Mouse (Mus musculus): ENCODE results near the gene Polq. TPM values are rescaled to one million over a fixed set of nuclear protein-coding genes. Genes with fewer than 3 reads are reported as not detected.

Gene Polq
- polyA plus RNA-seq, 1 experiment, result 0.73 TPM

- H3K4me2 ChIP-seq (ENCODE audit: low read depth), result no peak overlapping the region
- no peaks in the 10 kb centered on the region for H3K79me2 ChIP-seq (ENCODE audit: control insufficient read depth, insufficient read depth)
- H3K36me3 ChIP-seq (ENCODE audit: control insufficient read depth, insufficient read depth), result peaks cover 3% of the 10 kb centered on the region
- TF ChIP-seq TCF3 (IDR thresholded peaks at IDR 0.05; ENCODE audit: insufficient read length, low read depth) (no peak), MYOD1 (IDR thresholded peaks at IDR 0.05; ENCODE audit: control insufficient read depth in 1 of 3, insufficient read length in 2 of 3, low read depth in 2 of 3) (no peak), REST (IDR thresholded peaks at IDR 0.05; ENCODE audit: insufficient read depth, insufficient read length) (no peak), USF1 (IDR thresholded peaks at IDR 0.05; ENCODE audit: low read depth) (no peak), POLR2AphosphoS2 (IDR thresholded peaks at IDR 0.05; ENCODE audit: insufficient read length, low read depth) (no peak), MAX (IDR thresholded peaks at IDR 0.05; ENCODE audit: low read depth) (no peak), E2F4 (IDR thresholded peaks at IDR 0.05; ENCODE audit: insufficient read depth) (no peak), POLR2A (IDR thresholded peaks at IDR 0.05; ENCODE audit: insufficient read length, low read depth) (no peak), TCF12 (IDR thresholded peaks at IDR 0.05; ENCODE audit: insufficient read depth, poor library complexity, severe bottlenecking) (no peak), SRF (IDR thresholded peaks at IDR 0.05; ENCODE audit: control insufficient read depth, insufficient read length, low read depth) (no peak), MYOG (IDR thresholded peaks at IDR 0.05; ENCODE audit: control insufficient read depth in 1 of 3, insufficient read depth in 1 of 3, insufficient read length in 2 of 3, low read depth in 2 of 3) (no peak), CEBPB (IDR thresholded peaks at IDR 0.05; ENCODE audit: insufficient read depth, poor library complexity, severe bottlenecking) (no peak)
- H3K27me3 ChIP-seq (ENCODE audit: control insufficient read depth, insufficient read depth, insufficient read length), result no peaks in the 10 kb centered on the region
- no peak overlapping the region for H3K4me3 ChIP-seq
- H3ac ChIP-seq (ENCODE audit: control insufficient read depth, insufficient read length), result no peak overlapping the region
Observed at GRCm38 (mm10) chr16:37027581-37027980, 16.0 kb downstream of the Polq start.

- Histone ChIP-seq H3K36me3 (ENCODE audit: control insufficient read depth, insufficient read depth) (peaks cover 3% of the 10 kb centered on the region), H3K4me2 (ENCODE audit: low read depth) (no peak overlapping the region), H3K4me3 (no peak overlapping the region), H3ac (ENCODE audit: control insufficient read depth, insufficient read length) (no peak overlapping the region), H3K79me2 (ENCODE audit: control insufficient read depth, insufficient read depth) (no peaks in the 10 kb centered on the region), H3K27me3 (ENCODE audit: control insufficient read depth, insufficient read depth, insufficient read length) (no peaks in the 10 kb centered on the region)
- TF ChIP-seq MYOD1 (IDR thresholded peaks at IDR 0.05; ENCODE audit: control insufficient read depth in 1 of 3, insufficient read length in 2 of 3, low read depth in 2 of 3) (no peak), TCF12 (IDR thresholded peaks at IDR 0.05; ENCODE audit: insufficient read depth, poor library complexity, severe bottlenecking) (no peak), REST (IDR thresholded peaks at IDR 0.05; ENCODE audit: insufficient read depth, insufficient read length) (no peak), MAX (IDR thresholded peaks at IDR 0.05; ENCODE audit: low read depth) (no peak), SRF (IDR thresholded peaks at IDR 0.05; ENCODE audit: control insufficient read depth, insufficient read length, low read depth) (no peak), MYOG (IDR thresholded peaks at IDR 0.05; ENCODE audit: control insufficient read depth in 1 of 3, insufficient read depth in 1 of 3, insufficient read length in 2 of 3, low read depth in 2 of 3) (no peak), E2F4 (IDR thresholded peaks at IDR 0.05; ENCODE audit: insufficient read depth) (no peak), USF1 (IDR thresholded peaks at IDR 0.05; ENCODE audit: low read depth) (no peak), CEBPB (IDR thresholded peaks at IDR 0.05; ENCODE audit: insufficient read depth, poor library complexity, severe bottlenecking) (no peak), POLR2A (IDR thresholded peaks at IDR 0.05; ENCODE audit: insufficient read length, low read depth) (no peak)
Observed at GRCm38 (mm10) chr16:37031996-37032395, 20.4 kb downstream of the Polq start.

- Histone ChIP-seq H3K4me3 (no peak overlapping the region), H3K79me2 (ENCODE audit: control insufficient read depth, insufficient read depth) (no peaks in the 10 kb centered on the region), H3K4me2 (ENCODE audit: low read depth) (no peak overlapping the region), H3ac (ENCODE audit: control insufficient read depth, insufficient read length) (no peak overlapping the region), H3K36me3 (ENCODE audit: control insufficient read depth, insufficient read depth) (no peaks in the 10 kb centered on the region), H3K27me3 (ENCODE audit: control insufficient read depth, insufficient read depth, insufficient read length) (no peaks in the 10 kb centered on the region)
- TF ChIP-seq POLR2A (IDR thresholded peaks at IDR 0.05; ENCODE audit: insufficient read length, low read depth), result no peak
- TF ChIP-seq TCF12 (IDR thresholded peaks at IDR 0.05; ENCODE audit: insufficient read depth, poor library complexity, severe bottlenecking), result no peak
- no peak for TF ChIP-seq MAX (IDR thresholded peaks at IDR 0.05; ENCODE audit: low read depth)
- no peak for TF ChIP-seq REST (IDR thresholded peaks at IDR 0.05; ENCODE audit: insufficient read depth, insufficient read length)
- TF ChIP-seq POLR2AphosphoS2 (IDR thresholded peaks at IDR 0.05; ENCODE audit: insufficient read length, low read depth), result no peak
- no peak for TF ChIP-seq MYOG (IDR thresholded peaks at IDR 0.05; ENCODE audit: control insufficient read depth in 1 of 3, insufficient read depth in 1 of 3, insufficient read length in 2 of 3, low read depth in 2 of 3)
- no peak for TF ChIP-seq USF1 (IDR thresholded peaks at IDR 0.05; ENCODE audit: low read depth)
Observed at GRCm38 (mm10) chr16:37034751-37035150, 23.2 kb downstream of the Polq start.

- Histone ChIP-seq H3K79me2 (ENCODE audit: control insufficient read depth, insufficient read depth) (no peaks in the 10 kb centered on the region), H3K4me3 (no peak overlapping the region), H3K27me3 (ENCODE audit: control insufficient read depth, insufficient read depth, insufficient read length) (no peaks in the 10 kb centered on the region), H3ac (ENCODE audit: control insufficient read depth, insufficient read length) (no peak overlapping the region), H3K4me2 (ENCODE audit: low read depth) (no peak overlapping the region), H3K36me3 (ENCODE audit: control insufficient read depth, insufficient read depth) (peaks cover 10% of the 10 kb centered on the region)
- TF ChIP-seq E2F4 (IDR thresholded peaks at IDR 0.05; ENCODE audit: insufficient read depth) (no peak), MYOD1 (IDR thresholded peaks at IDR 0.05; ENCODE audit: control insufficient read depth in 1 of 3, insufficient read length in 2 of 3, low read depth in 2 of 3) (no peak), MYOG (IDR thresholded peaks at IDR 0.05; ENCODE audit: control insufficient read depth in 1 of 3, insufficient read depth in 1 of 3, insufficient read length in 2 of 3, low read depth in 2 of 3) (no peak), POLR2A (IDR thresholded peaks at IDR 0.05; ENCODE audit: insufficient read length, low read depth) (no peak), USF1 (IDR thresholded peaks at IDR 0.05; ENCODE audit: low read depth) (no peak), SRF (IDR thresholded peaks at IDR 0.05; ENCODE audit: control insufficient read depth, insufficient read length, low read depth) (no peak), TCF12 (IDR thresholded peaks at IDR 0.05; ENCODE audit: insufficient read depth, poor library complexity, severe bottlenecking) (no peak), CEBPB (IDR thresholded peaks at IDR 0.05; ENCODE audit: insufficient read depth, poor library complexity, severe bottlenecking) (no peak), MAX (IDR thresholded peaks at IDR 0.05; ENCODE audit: low read depth) (no peak)
Observed at GRCm38 (mm10) chr16:37059631-37060030, 48.0 kb downstream of the Polq start.

- Histone ChIP-seq H3K4me3 (no peak overlapping the region), H3ac (ENCODE audit: control insufficient read depth, insufficient read length) (no peak overlapping the region), H3K4me2 (ENCODE audit: low read depth) (no peak overlapping the region), H3K27me3 (ENCODE audit: control insufficient read depth, insufficient read depth, insufficient read length) (no peaks in the 10 kb centered on the region), H3K79me2 (ENCODE audit: control insufficient read depth, insufficient read depth) (no peaks in the 10 kb centered on the region), H3K36me3 (ENCODE audit: control insufficient read depth, insufficient read depth) (peaks cover 10% of the 10 kb centered on the region)
- TF ChIP-seq MYOG (IDR thresholded peaks at IDR 0.05; ENCODE audit: control insufficient read depth in 1 of 3, insufficient read depth in 1 of 3, insufficient read length in 2 of 3, low read depth in 2 of 3) (no peak), TCF12 (IDR thresholded peaks at IDR 0.05; ENCODE audit: insufficient read depth, poor library complexity, severe bottlenecking) (no peak), SRF (IDR thresholded peaks at IDR 0.05; ENCODE audit: control insufficient read depth, insufficient read length, low read depth) (no peak), CEBPB (IDR thresholded peaks at IDR 0.05; ENCODE audit: insufficient read depth, poor library complexity, severe bottlenecking) (no peak), E2F4 (IDR thresholded peaks at IDR 0.05; ENCODE audit: insufficient read depth) (no peak), MAX (IDR thresholded peaks at IDR 0.05; ENCODE audit: low read depth) (no peak)
Observed at GRCm38 (mm10) chr16:37061261-37061660, 49.7 kb downstream of the Polq start.
